Mouse (Mus musculus) MEL (cell line): ENCODE results near the gene Sppl2a. TPM values are rescaled to one million over a fixed set of nuclear protein-coding genes. Genes with fewer than 3 reads are reported as not detected.

Source experiments
- DNase-seq: peaks from one replicate; pipeline ENCODE4 v3.0.0; 2011; ENCODE audit warnings: low read depth, low spot score
- H3K27ac ChIP-seq: 2 replicates; pipeline ENCODE4 v1.5.1; 2012; ENCODE audit warnings: low read depth, mild to moderate bottlenecking, control low read depth, low read length, moderate library complexity; ENCODE audit not compliant: control insufficient read depth
- H3K27me3 ChIP-seq, 2 experiments: fragments of 150-350 bp in 1 of 2; sonication (generic) in 1 of 2; 2 replicates each; pipeline ENCODE4 v1.6.1; 2012; ENCODE audit warnings: low read length in 2 of 2, mild to moderate bottlenecking in 2 of 2, improper control_type of control experiment in 1 of 2, moderate library complexity in 1 of 2; ENCODE audit not compliant: insufficient read depth in 2 of 2, control insufficient read depth in 1 of 2
- H3K36me3 ChIP-seq, 2 experiments: 2 replicates each; pipeline ENCODE4 v1.6.1; 2012 to 2014; ENCODE audit warnings: low read length in 2 of 2, improper control_type of control experiment in 1 of 2, inconsistent platforms in 1 of 2, mild to moderate bottlenecking in 1 of 2; ENCODE audit not compliant: insufficient read depth in 2 of 2, control insufficient read depth in 1 of 2
- H3K4me1 ChIP-seq, 2 experiments: fragments of 150-350 bp in 1 of 2; sonication (generic) in 1 of 2; 2 replicates each; pipeline ENCODE4 v1.6.1; 2012; ENCODE audit warnings: low read length in 2 of 2, improper control_type of control experiment in 1 of 2, mild to moderate bottlenecking in 1 of 2; ENCODE audit not compliant: insufficient read depth in 2 of 2, control insufficient read depth in 1 of 2
- H3K4me3 ChIP-seq, 2 experiments: fragments of 150-350 bp in 1 of 2; sonication (generic) in 1 of 2; 2 replicates each; pipeline ENCODE4 v1.5.1; 2012; ENCODE audit warnings: low read depth in 2 of 2, low read length in 2 of 2, mild to moderate bottlenecking in 2 of 2, moderate library complexity in 2 of 2, control low read depth in 1 of 2, improper control_type of control experiment in 1 of 2; ENCODE audit not compliant: control insufficient read depth in 1 of 2, insufficient read depth in 1 of 2
- H3K79me2 ChIP-seq: 2 replicates; pipeline ENCODE4 v1.6.1; 2012; ENCODE audit warnings: mild to moderate bottlenecking, low read length, moderate library complexity; ENCODE audit not compliant: control insufficient read depth, poor library complexity, insufficient read depth
- H3K9ac ChIP-seq: 2 replicates; pipeline ENCODE4 v1.6.1; 2012; ENCODE audit warnings: low read depth, mild to moderate bottlenecking, control low read depth, low read length, moderate library complexity; ENCODE audit not compliant: control insufficient read depth, poor library complexity, severe bottlenecking
- H3K9me3 ChIP-seq: fragments of 150-350 bp; sonication (generic); replicated peaks from 2 replicates; pipeline ENCODE4 v1.6.1; 2012; ENCODE audit warnings: mild to moderate bottlenecking, low read length, improper control_type of control experiment, moderate library complexity; ENCODE audit not compliant: insufficient read depth
- CHD1 ChIP-seq: IDR thresholded peaks from 2 replicates; pipeline ENCODE4 v1.6.1; 2012; ENCODE audit warnings: low read depth, mild to moderate bottlenecking, inconsistent platforms, low read length, improper control_type of control experiment
- CHD2 ChIP-seq: IDR thresholded peaks from 2 replicates; pipeline ENCODE4 v1.6.1; 2011; ENCODE audit warnings: low read length, improper control_type of control experiment
- ELF1 ChIP-seq: IDR thresholded peaks from 2 replicates; pipeline ENCODE4 v1.6.1; 2014; ENCODE audit warnings: low read depth, mild to moderate bottlenecking, inconsistent platforms, low read length, improper control_type of control experiment, moderate library complexity
- ETS1 ChIP-seq: IDR thresholded peaks from 2 replicates; pipeline ENCODE4 v1.6.1; 2012; ENCODE audit warnings: low read depth, mild to moderate bottlenecking, inconsistent platforms, low read length, improper control_type of control experiment, moderate library complexity
- HCFC1 ChIP-seq: IDR thresholded peaks from 2 replicates; pipeline ENCODE4 v1.6.1; 2012; ENCODE audit warnings: low read depth, mild to moderate bottlenecking, inconsistent platforms, low read length, improper control_type of control experiment, moderate library complexity
- JUND ChIP-seq: IDR thresholded peaks from 2 replicates; pipeline ENCODE4 v1.6.1; 2011; ENCODE audit warnings: low read depth, mild to moderate bottlenecking, improper control_type of control experiment, low read length
- KAT2A ChIP-seq: conservative IDR thresholded peaks from 2 replicates; pipeline ENCODE4 v1.6.1; 2012; ENCODE audit warnings: low read depth, low read length, improper control_type of control experiment, inconsistent platforms
- MAFK ChIP-seq: IDR thresholded peaks from 2 replicates; pipeline ENCODE4 v1.6.1; 2011; ENCODE audit warnings: low read depth, mild to moderate bottlenecking, low read length, improper control_type of control experiment, borderline replicate concordance
- MEF2A ChIP-seq: IDR thresholded peaks from 2 replicates; pipeline ENCODE4 v1.6.1; 2014; ENCODE audit warnings: low read depth, mild to moderate bottlenecking, inconsistent platforms, low read length, improper control_type of control experiment; ENCODE audit not compliant: poor library complexity, insufficient replicate concordance, severe bottlenecking; ENCODE audit errors: extremely low read depth
- MXI1 ChIP-seq: IDR thresholded peaks from 2 replicates; pipeline ENCODE4 v1.6.1; 2011; ENCODE audit warnings: mild to moderate bottlenecking, low read depth, low read length, improper control_type of control experiment
- NELFE ChIP-seq: IDR thresholded peaks from 2 replicates; pipeline ENCODE4 v1.6.1; 2011; ENCODE audit warnings: low read depth, low read length, improper control_type of control experiment
- NRF1 ChIP-seq: IDR thresholded peaks from 2 replicates; pipeline ENCODE4 v1.6.1; 2014; ENCODE audit warnings: low read depth, mild to moderate bottlenecking, inconsistent platforms, low read length, improper control_type of control experiment, moderate library complexity; ENCODE audit not compliant: poor library complexity, insufficient read depth, severe bottlenecking
- POLR2A ChIP-seq, 2 experiments: IDR thresholded peaks; 2 replicates each; pipeline ENCODE4 v1.6.1; 2011 to 2012; ENCODE audit warnings: low read length in 2 of 2, mild to moderate bottlenecking in 2 of 2, control low read depth in 1 of 2, improper control_type of control experiment in 1 of 2, low read depth in 1 of 2, moderate library complexity in 1 of 2; ENCODE audit not compliant: control insufficient read depth in 1 of 2, insufficient read depth in 1 of 2, poor library complexity in 1 of 2
- POLR2AphosphoS5 ChIP-seq: IDR thresholded peaks from 2 replicates; pipeline ENCODE4 v1.6.1; 2012; ENCODE audit warnings: low read depth, borderline replicate concordance, mild to moderate bottlenecking, inconsistent platforms, low read length, moderate library complexity, mixed read lengths
- RAD21 ChIP-seq: IDR thresholded peaks from 2 replicates; pipeline ENCODE4 v1.6.1; 2011; ENCODE audit warnings: mild to moderate bottlenecking, low read depth, low read length, improper control_type of control experiment
- SIN3A ChIP-seq: IDR thresholded peaks from 2 replicates; pipeline ENCODE4 v1.6.1; 2012; ENCODE audit warnings: low read length, improper control_type of control experiment, inconsistent platforms
- SMC3 ChIP-seq: IDR thresholded peaks from 2 replicates; pipeline ENCODE4 v1.6.1; 2011; ENCODE audit warnings: low read depth, low read length, improper control_type of control experiment
- TAL1 ChIP-seq: IDR thresholded peaks from 2 replicates; pipeline ENCODE4 v1.6.1; 2012; ENCODE audit warnings: mild to moderate bottlenecking, inconsistent platforms, low read length, moderate library complexity, mixed read lengths
- USF1 ChIP-seq: IDR thresholded peaks from 2 replicates; pipeline ENCODE4 v1.6.1; 2014; ENCODE audit warnings: low read depth, mild to moderate bottlenecking, inconsistent platforms, low read length, improper control_type of control experiment, moderate library complexity
- USF2 ChIP-seq, 2 experiments: IDR thresholded peaks; 2 replicates each; pipeline ENCODE4 v1.6.1; 2011 to 2012; ENCODE audit warnings: improper control_type of control experiment in 2 of 2, low read length in 2 of 2, borderline replicate concordance in 1 of 2, inconsistent platforms in 1 of 2, low read depth in 1 of 2, mild to moderate bottlenecking in 1 of 2; ENCODE audit not compliant: insufficient read depth in 1 of 2
- ZNF384 ChIP-seq: IDR thresholded peaks from 2 replicates; pipeline ENCODE4 v1.6.1; 2012; ENCODE audit warnings: low read depth, mild to moderate bottlenecking, inconsistent platforms, low read length, improper control_type of control experiment
- polyA plus RNA-seq, 2 experiments: library from polyadenylated mRNA; stranded (reverse) in 1 of 2; unstranded in 1 of 2; fragments of >175 nt in 1 of 2; fragments of >200 nt in 1 of 2; gene quantifications; 2 replicates each; pipeline versions ENCODE4 v1.2.1 to v1.2.4; 2012; ENCODE audit warnings: low replicate concordance in 2 of 2, low read depth in 1 of 2; ENCODE audit not compliant: insufficient read length in 2 of 2, insufficient read depth in 1 of 2, missing spikeins in 1 of 2
- total RNA-seq: library from RNA; depleted of rRNA; stranded (reverse); fragments of 300-350 nt; gene quantifications from 2 replicates; pipeline ENCODE4 v1.2.3, GENCODE M21; 2012

The Sppl2a gene
- total and polyA plus RNA-seq, 3 experiments: 12.1 to 16.6 TPM; not detected in 1

- no peak for TF ChIP-seq NELFE
- no peak for TF ChIP-seq USF2 (IDR thresholded peaks at IDR 0.05; ENCODE audit: borderline replicate concordance in 1 of 2, insufficient read depth in 1 of 2, low read depth in 1 of 2, low read length in 2 of 2)
- no peak for TF ChIP-seq ETS1
- TF ChIP-seq MEF2A: no peak
- TF ChIP-seq SMC3: no peak
- TF ChIP-seq JUND: no peak
- TF ChIP-seq ELF1: no peak
- TF ChIP-seq POLR2A (IDR thresholded peaks at IDR 0.05; ENCODE audit: control insufficient read depth in 1 of 2, insufficient read depth in 1 of 2, low read depth in 1 of 2, low read length in 2 of 2, poor library complexity in 1 of 2): no peak
- no peak for TF ChIP-seq CHD2
- no peak for TF ChIP-seq KAT2A
- no peak for TF ChIP-seq NRF1
- no peak for TF ChIP-seq SIN3A
- TF ChIP-seq, all 39 proteins: peak for 0
- H3K4me1 ChIP-seq: no peaks in the 10 kb centered on the region
- no peaks in the 10 kb centered on the region for H3K36me3 ChIP-seq
- no peak for DNase-seq
- H3K9ac ChIP-seq: no peak overlapping the region
- H3K27ac ChIP-seq: no peak overlapping the region
- no peaks in the 10 kb centered on the region for H3K9me3 ChIP-seq
- H3K4me3 ChIP-seq: no peak overlapping the region
- no peaks in the 10 kb centered on the region for H3K27me3 ChIP-seq
- H3K79me2 ChIP-seq: no peaks in the 10 kb centered on the region
Measured at GRCm38 (mm10) chr2:126892316-126892715, 40.7 kb downstream of the Sppl2a start.

- no peaks in the 10 kb centered on the region for H3K27me3 ChIP-seq
- H3K79me2 ChIP-seq: no peaks in the 10 kb centered on the region
- no peaks in the 10 kb centered on the region for H3K9me3 ChIP-seq
- no peak overlapping the region for H3K9ac ChIP-seq
- H3K4me3 ChIP-seq: no peak overlapping the region
- H3K4me1 ChIP-seq: no peaks in the 10 kb centered on the region
- no peaks in the 10 kb centered on the region for H3K36me3 ChIP-seq
- DNase-seq: no peak
- TF ChIP-seq SIN3A (no peak), TAL1 (no peak), USF1 (no peak), POLR2AphosphoS5 (no peak), MEF2A (no peak), RAD21 (no peak), ZNF384 (no peak), ELF1 (no peak), MXI1 (no peak), CHD1 (no peak), HCFC1 (no peak), MAFK (no peak)
- no peak overlapping the region for H3K27ac ChIP-seq
Measured at GRCm38 (mm10) chr2:126891743-126892142, 41.3 kb downstream of the Sppl2a start.
